ENCODE assay signal across 8 mouse cellular contexts in genomic region chr2:132264266-132264710, GRCm38 (mm10). TPM values are rescaled to one million over a fixed set of nuclear protein-coding genes. Genes with fewer than 3 reads are reported as not detected.
A peak's percentile ranks its signal among the peaks of the same experiment; 100 is the strongest.
DNase-seq lines count a peak whose midpoint lies in the region; ATAC-seq and TF ChIP-seq lines count a peak whose summit lies in the region.

No protein-coding gene starts in this region.

- no peak for TF ChIP-seq POLR2A in small intestine, adult 2 months (IDR thresholded peaks at IDR 0.05; ENCODE audit: low read depth, low read length)

- peak overlapping the region; percentile 63 for H3K4me2 ChIP-seq in neural tube, embryonic 11.5 days (ENCODE audit: low read depth)
- H3K4me2 ChIP-seq in forebrain, embryonic 12.5 days: peak overlapping the region; percentile 65
- peak overlapping the region; percentile 72 for H3K4me2 ChIP-seq in limb, embryonic 15.5 days

- WGBS in neural tube, embryonic 11.5 days: 17% methylated on average over 6 of the region's 6 CpGs
- WGBS in forebrain, embryonic 12.5 days: 15% methylated on average over 6 of the region's 6 CpGs
- WGBS in limb, embryonic 15.5 days: 16% methylated on average over 6 of the region's 6 CpGs
- WGBS in small intestine, adult 2 months: 8% methylated on average over 6 of the region's 6 CpGs

- H3K9ac ChIP-seq in neural tube, embryonic 11.5 days (ENCODE audit: low read length): peak overlapping the region; percentile 79
- H3K9ac ChIP-seq in forebrain, embryonic 12.5 days: peak overlapping the region; percentile 80
- 0 out of 2 replicates have a peak overlapping the region, but pooled peaks have one; percentile 86 for H3K9ac ChIP-seq in limb, embryonic 15.5 days

- no peaks in the 10 kb centered on the region for H3K27me3 ChIP-seq in neural tube, embryonic 11.5 days (ENCODE audit: control insufficient read depth, insufficient read depth, low read length)
- no peaks in the 10 kb centered on the region for H3K27me3 ChIP-seq in forebrain, embryonic 12.5 days
- H3K27me3 ChIP-seq in limb, embryonic 15.5 days: no peaks in the 10 kb centered on the region
- H3K27me3 ChIP-seq in small intestine, adult 2 months (ENCODE audit: control insufficient read depth, insufficient read depth, low read length): no peaks in the 10 kb centered on the region

- no peaks in the 10 kb centered on the region for H3K36me3 ChIP-seq in neural tube, embryonic 11.5 days (ENCODE audit: control insufficient read depth, insufficient read depth, low read length)
- no peaks in the 10 kb centered on the region for H3K36me3 ChIP-seq in forebrain, embryonic 12.5 days (replicated peaks)
- H3K36me3 ChIP-seq in limb, embryonic 15.5 days: no peaks in the 10 kb centered on the region
- H3K36me3 ChIP-seq in small intestine, adult 2 months (ENCODE audit: control insufficient read depth, insufficient read depth, low read length): no peaks in the 10 kb centered on the region

- peak overlapping the region; percentile 83 for H3K4me3 ChIP-seq in neural tube, embryonic 11.5 days (ENCODE audit: low read depth, low read length)
- peak overlapping the region; percentile 69 for H3K4me3 ChIP-seq in forebrain, embryonic 12.5 days (replicated peaks)
- H3K4me3 ChIP-seq in limb, embryonic 15.5 days: peak overlapping the region; percentile 98
- H3K4me3 ChIP-seq in small intestine, adult 2 months (ENCODE audit: low read depth, low read length): peak overlapping the region; percentile 80

- TF ChIP-seq CTCF in small intestine, adult 2 months (IDR thresholded peaks at IDR 0.05; ENCODE audit: extremely low read depth, insufficient read length, insufficient replicate concordance, low read depth, low read length): no peak

- H3K4me1 ChIP-seq in neural tube, embryonic 11.5 days (ENCODE audit: control insufficient read depth, insufficient read depth, low read length): peaks cover 5% of the 10 kb centered on the region; the same call in 1 of the 2 replicates
- peaks cover 13% of the 10 kb centered on the region for H3K4me1 ChIP-seq in forebrain, embryonic 12.5 days
- H3K4me1 ChIP-seq in limb, embryonic 15.5 days: peaks cover 16% of the 10 kb centered on the region
- peaks cover 8% of the 10 kb centered on the region for H3K4me1 ChIP-seq in small intestine, adult 2 months (ENCODE audit: control insufficient read depth, insufficient read depth, insufficient read length, low read length)

- ATAC-seq in neural tube, embryonic 11.5 days (ENCODE audit: insufficient read depth, low FRiP score, low TSS enrichment): no peak
- ATAC-seq in forebrain, embryonic 12.5 days (ENCODE audit: low FRiP score): no peak
- ATAC-seq in limb, embryonic 15.5 days (ENCODE audit: insufficient number of reproducible peaks, low FRiP score, low TSS enrichment, low read depth): no peak

- DNase-seq in neural tube, embryonic 11.5 days (ENCODE audit: low spot score): no peak
- no peak for DNase-seq in neural tube, embryonic 10.5 days (ENCODE audit: extremely low spot score, low spot score)
- no peak for DNase-seq in spleen, adult 18-20 months
- DNase-seq in layer of hippocampus, postnatal 25 days (ENCODE audit: extremely low spot score in 1 of 2, low spot score in 1 of 2): no peak
- no peak for DNase-seq in cerebellum, adult 8-10 months

- no peaks in the 10 kb centered on the region for H3K9me3 ChIP-seq in neural tube, embryonic 11.5 days (ENCODE audit: control insufficient read depth, low read length)
- H3K9me3 ChIP-seq in forebrain, embryonic 12.5 days: no peaks in the 10 kb centered on the region
- no peaks in the 10 kb centered on the region for H3K9me3 ChIP-seq in limb, embryonic 15.5 days

- no peak overlapping the region for H3K27ac ChIP-seq in neural tube, embryonic 11.5 days (ENCODE audit: low read depth, low read length)
- H3K27ac ChIP-seq in forebrain, embryonic 12.5 days: peak overlapping the region; percentile 82; the same call in 1 of the 2 replicates
- H3K27ac ChIP-seq in limb, embryonic 15.5 days: no peak overlapping the region
- H3K27ac ChIP-seq in small intestine, adult 2 months (ENCODE audit: insufficient read depth, low read depth, low read length): peak overlapping the region; percentile 48; the same call in 1 of the 2 replicates

RNA-seq across cellular contexts. Expression of gene Cds2, which starts 1.3 kb away (rescaled TPM):
- 35.8 and 37.6 TPM in 2 replicates for polyA plus RNA-seq in neural tube, embryonic 11.5 days (2014; fragmentation: Nextera tagmentation; extraction: Ambion mirVana)
- polyA plus RNA-seq in forebrain, embryonic 12.5 days (2016; fragmentation: Nextera tagmentation; extraction: Ambion mirVana): 36.4 and 37.8 TPM in 2 replicates
- polyA plus RNA-seq in limb, embryonic 15.5 days (2015; fragmentation: Nextera tagmentation; extraction: Ambion mirVana): 19.4 and 22.9 TPM in 2 replicates
- 9.6 and 21.2 TPM in 2 replicates for polyA plus RNA-seq in small intestine, adult 2 months (2012; rRNA removed)
- total RNA-seq in layer of hippocampus, postnatal 25 days (2021): 100 to 1,000 TPM; 228 to 237 TPM

RNA-seq across cellular contexts. Expression of gene Pcna, which starts 11.2 kb away (rescaled TPM):
- polyA plus RNA-seq in neural tube, embryonic 11.5 days (2014; fragmentation: Nextera tagmentation; extraction: Ambion mirVana): 314 and 334 TPM in 2 replicates
- 322 and 337 TPM in 2 replicates for polyA plus RNA-seq in forebrain, embryonic 12.5 days (2016; fragmentation: Nextera tagmentation; extraction: Ambion mirVana)
- polyA plus RNA-seq in limb, embryonic 15.5 days (2015; fragmentation: Nextera tagmentation; extraction: Ambion mirVana): 204 and 210 TPM in 2 replicates
- 32.6 and 54.9 TPM in 2 replicates for polyA plus RNA-seq in small intestine, adult 2 months (2012; rRNA removed)
- total RNA-seq in layer of hippocampus, postnatal 25 days (2021): 10 to 100 TPM; 47.4 to 50.8 TPM

RNA-seq across cellular contexts. Expression of gene Tmem230, which starts 16.7 kb away (rescaled TPM):
- polyA plus RNA-seq in neural tube, embryonic 11.5 days (2014; fragmentation: Nextera tagmentation; extraction: Ambion mirVana): 58.8 and 59.0 TPM in 2 replicates
- polyA plus RNA-seq in forebrain, embryonic 12.5 days (2016; fragmentation: Nextera tagmentation; extraction: Ambion mirVana): 44.6 and 51.1 TPM in 2 replicates
- 50.1 and 52.4 TPM in 2 replicates for polyA plus RNA-seq in limb, embryonic 15.5 days (2015; fragmentation: Nextera tagmentation; extraction: Ambion mirVana)
- polyA plus RNA-seq in small intestine, adult 2 months (2012; rRNA removed): 112 and 227 TPM in 2 replicates
- 10 to 100 TPM; 27.4 to 29.6 TPM for total RNA-seq in layer of hippocampus, postnatal 25 days (2021)

Comparison
In these comparisons a context has a peak if more than half of its experiments do, and no peak if none do; other contexts are left out.
1. H3K27ac ChIP-seq: peak in forebrain, embryonic 12.5 days (single experiment) and small intestine, adult 2 months (single experiment); none in neural tube, embryonic 11.5 days (single experiment) and limb, embryonic 15.5 days (single experiment).
2. Peak in every context shown above with its lines, with median percentiles within 50 percentile points of each other: H3K4me2 ChIP-seq, H3K4me3 ChIP-seq and H3K9ac ChIP-seq.